Mouse (Mus musculus) stomach, postnatal 0 days (tissue): ENCODE data around the gene Mcoln1. TPM values are rescaled to one million over a fixed set of nuclear protein-coding genes. Genes with fewer than 3 reads are reported as not detected.

Experiments
- ATAC-seq: fragments of 200-750 bp; cut with Nextera tagmentation; 2 replicates; pipeline ENCODE4 v1.8.0; 2017; ENCODE audit not compliant: low FRiP score, low TSS enrichment
- DNase-seq: peaks from one replicate; pipeline ENCODE4 v3.0.0-alpha.2; 2016; ENCODE audit warnings: low spot score
- H3K27ac ChIP-seq: fragments of 300-500 bp; sonication (generic); replicated peaks from 2 replicates; pipeline ENCODE4 v1.5.1; 2014; ENCODE audit warnings: mild to moderate bottlenecking, control low read depth
- H3K27me3 ChIP-seq: fragments of 300-500 bp; sonication (generic); 2 replicates; pipeline ENCODE4 v1.6.1; 2014; ENCODE audit warnings: low read length; ENCODE audit not compliant: control insufficient read depth, insufficient read depth
- H3K36me3 ChIP-seq: fragments of 300-500 bp; sonication (generic); 2 replicates; pipeline ENCODE4 v1.6.1; 2014; ENCODE audit warnings: low read length, mixed read lengths; ENCODE audit not compliant: control insufficient read depth, insufficient read depth
- H3K4me1 ChIP-seq: fragments of 300-500 bp; sonication (generic); replicated peaks from 2 replicates; pipeline ENCODE4 v1.6.1; 2014; ENCODE audit warnings: antibody characterized with exemption; ENCODE audit not compliant: control insufficient read depth, insufficient read depth
- H3K4me2 ChIP-seq: fragments of 300-500 bp; sonication (generic); replicated peaks from 2 replicates; pipeline ENCODE4 v1.6.1; 2014; ENCODE audit warnings: low read depth, mild to moderate bottlenecking, control low read depth, moderate library complexity
- H3K4me3 ChIP-seq: fragments of 300-500 bp; sonication (generic); 2 replicates; pipeline ENCODE4 v1.5.1; 2014; ENCODE audit warnings: low read depth, low read length, control low read depth
- H3K9ac ChIP-seq: fragments of 300-500 bp; sonication (generic); 2 replicates; pipeline ENCODE4 v1.6.1; 2014; ENCODE audit warnings: mild to moderate bottlenecking, low read length, control low read depth, mixed read lengths
- H3K9me3 ChIP-seq: fragments of 300-500 bp; sonication (generic); 2 replicates; pipeline ENCODE4 v1.6.1; 2016; ENCODE audit warnings: low read length; ENCODE audit not compliant: control insufficient read depth
- CTCF ChIP-seq: IDR thresholded peaks from 2 replicates; pipeline ENCODE4 v1.5.1; 2016; ENCODE audit warnings: antibody characterized with exemption, low read depth, mild to moderate bottlenecking, moderate library complexity
- EP300 ChIP-seq: optimal IDR thresholded peaks from 2 replicates; pipeline ENCODE3; 2016; ENCODE audit warnings: antibody characterized with exemption
- WGBS: fragments of 180-500 bp; shearing (Covaris S2); extraction: QIAGEN DNeasy Blood & Tissue Kit; methylation state at CpG from one replicate; pipeline ENCODE4 v1.1.7; 2014; 5-methylcytosine and 5-hydroxymethylcytosine counted together
- polyA plus RNA-seq: library from polyadenylated mRNA; unstranded; fragments of >200 nt; fragmentation: Nextera tagmentation; extraction: Ambion mirVana; gene quantifications from 2 replicates; pipeline ENCODE4 v1.2.1, GENCODE M21; 2015

Mcoln1 gene
- polyA plus RNA-seq, 1 experiment from 2014 or later, result 24.7 TPM

DNA sequence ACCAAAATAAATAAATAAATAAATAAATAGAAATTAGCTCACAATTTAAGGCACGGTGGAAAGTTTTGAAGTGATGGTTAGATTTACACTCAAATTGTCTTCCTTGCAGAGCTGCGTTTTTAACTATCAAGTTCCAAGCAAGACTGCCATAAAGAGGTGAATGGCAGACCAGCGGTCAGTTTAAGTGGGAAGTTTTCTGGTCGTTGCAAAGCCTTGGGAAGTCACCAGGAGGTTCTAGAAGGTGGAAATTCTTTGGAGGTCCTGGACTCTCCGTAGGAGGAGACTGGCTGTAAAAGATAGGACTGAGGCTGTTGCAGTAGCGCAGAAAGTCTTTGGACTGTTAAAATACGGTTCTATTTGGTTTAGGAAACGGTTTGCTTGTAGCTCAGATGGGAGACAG is 506 bp upstream of the Mcoln1 start:
- Histone ChIP-seq H3K36me3 (peaks cover 15% of the 10 kb centered on the region), H3K4me2 (peak overlapping the region; percentile 87), H3K27me3 (no peaks in the 10 kb centered on the region), H3K9me3 (no peaks in the 10 kb centered on the region), H3K4me3 (peak overlapping the region; percentile 83), H3K27ac (peak overlapping the region; percentile 82), H3K9ac (peak overlapping the region; percentile 82), H3K4me1 (0 out of 2 replicates have a peak, but pooled peaks cover 6% of the 10 kb centered on the region)
- WGBS, result 3% methylated on average over 8 of the region's 8 CpGs
- DNase-seq (no peak), ATAC-seq (peak; percentile 25; the same call in 1 of the 2 replicates)
- TF ChIP-seq EP300 (no peak), CTCF (no peak)

GRCm38 (mm10) chr8:3502217-3502616 is 2.0 kb downstream of the Mcoln1 start:
- Histone ChIP-seq H3K9ac (no peak overlapping the region), H3K27ac (no peak overlapping the region), H3K36me3 (peaks cover 4% of the 10 kb centered on the region; the same call in 1 of the 2 replicates), H3K4me1 (0 out of 2 replicates have a peak, but pooled peaks cover 6% of the 10 kb centered on the region), H3K4me2 (no peak overlapping the region), H3K4me3 (no peak overlapping the region), H3K27me3 (no peaks in the 10 kb centered on the region), H3K9me3 (no peaks in the 10 kb centered on the region)
- no peak for DNase-seq
- no peak for TF ChIP-seq CTCF
- TF ChIP-seq EP300, result no peak
- WGBS, result 52% methylated on average over 4 of the region's 4 CpGs
- no peak for ATAC-seq

- Histone ChIP-seq H3K9me3 (no peaks in the 10 kb centered on the region), H3K36me3 (peaks cover 12% of the 10 kb centered on the region; the same call in 1 of the 2 replicates), H3K27ac (no peak overlapping the region), H3K4me3 (no peak overlapping the region), H3K27me3 (no peaks in the 10 kb centered on the region), H3K4me2 (no peak overlapping the region), H3K4me1 (no peaks in the 10 kb centered on the region), H3K9ac (no peak overlapping the region)
- DNase-seq (no peak), ATAC-seq (no peak)
- TF ChIP-seq EP300 (no peak), CTCF (no peak)
- WGBS, result 88% methylated on average over 6 of the region's 6 CpGs
These were observed 7.9 kb downstream of the Mcoln1 start for GRCm38 (mm10) chr8:3507979-3508754.

DNA sequence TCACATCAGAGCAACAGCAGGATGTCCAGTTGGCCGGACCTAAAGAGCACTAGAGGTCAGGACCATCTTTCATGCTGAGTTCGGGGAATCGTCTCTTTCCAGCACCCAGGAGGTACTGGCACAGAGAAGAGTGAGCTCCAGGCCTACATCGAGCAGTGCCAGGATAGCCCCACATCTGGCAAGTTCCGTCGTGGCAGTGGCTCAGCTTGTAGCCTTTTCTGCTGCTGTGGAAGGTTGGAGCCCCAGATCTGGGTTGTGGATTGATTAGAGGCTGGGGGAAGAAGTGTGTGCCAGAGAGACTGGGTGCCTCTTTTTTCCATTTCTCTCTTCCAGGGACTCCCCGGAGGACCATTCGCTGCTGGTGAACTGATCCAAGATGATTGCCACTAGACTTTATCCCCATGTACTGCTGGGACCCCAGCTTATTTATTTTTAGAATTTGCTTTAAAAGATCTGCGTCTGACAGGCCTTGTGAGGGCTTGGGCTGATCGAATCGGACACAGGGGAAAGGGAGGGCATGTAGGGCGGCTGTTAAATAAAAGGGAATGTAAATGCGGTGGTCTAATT is 14.5 kb downstream of the Mcoln1 start:
- Histone ChIP-seq H3K4me2 (peak overlapping the region; percentile 96), H3K9me3 (no peaks in the 10 kb centered on the region), H3K27ac (no peak overlapping the region), H3K4me3 (peak overlapping the region; percentile 59; the same call in 1 of the 2 replicates), H3K27me3 (no peaks in the 10 kb centered on the region), H3K36me3 (peaks cover 8% of the 10 kb centered on the region; the same call in 1 of the 2 replicates), H3K4me1 (0 out of 2 replicates have a peak, but pooled peaks cover 3% of the 10 kb centered on the region), H3K9ac (peak overlapping the region; percentile 43; the same call in 1 of the 2 replicates)
- TF ChIP-seq CTCF (no peak), EP300 (no peak)
- DNase-seq (no peak), ATAC-seq (no peak)
- WGBS, result 34% methylated on average over 13 of the region's 13 CpGs

DNA sequence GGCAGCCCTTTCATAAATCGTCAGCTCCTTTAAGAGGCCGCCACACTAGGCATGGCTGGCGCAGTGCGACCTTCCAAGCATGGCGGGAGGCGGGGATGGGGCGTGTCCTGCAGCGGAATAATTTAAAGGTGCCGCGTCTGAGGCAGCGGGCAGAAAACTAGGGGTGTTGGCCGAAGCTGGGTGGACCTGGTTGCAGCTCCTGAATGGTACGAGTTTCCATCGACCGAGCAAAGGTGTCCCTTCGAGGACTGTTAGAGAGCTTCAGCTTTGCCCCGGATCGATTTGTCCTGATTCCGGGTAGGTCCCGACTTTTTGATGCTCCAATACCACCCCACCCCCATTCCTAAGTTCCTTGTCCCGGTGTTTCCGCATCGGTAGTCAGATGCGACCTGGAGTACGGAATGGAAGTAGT is 15.0 kb downstream of the Mcoln1 start, which contains the start of gene Pnpla6:
TSS of gene Pnpla6 (plus strand) at position 125 of the 412 bp plus-strand sequence.
- ATAC-seq (peak; percentile 74), DNase-seq (peak; percentile 93)
- H3K27ac ChIP-seq, result peak within 1 kb of the TSS; percentile 76
- H3K4me2 ChIP-seq, result peak within 1 kb of the TSS; percentile 96
- under 1% methylated on average over 25 of the region's 25 CpGs for whole genome bisulfite sequencing
- peak within 1 kb of the TSS; percentile 59 for H3K4me3 ChIP-seq
- H3K27me3 ChIP-seq, result no peaks in the 10 kb centered on the region
- peaks cover 8% of the 10 kb centered on the region; the same call in 1 of the 2 replicates for H3K36me3 ChIP-seq
- H3K9ac ChIP-seq, result peak within 1 kb of the TSS; percentile 61
- H3K9me3 ChIP-seq, result no peaks in the 10 kb centered on the region
- H3K4me1 ChIP-seq, result 0 out of 2 replicates have a peak, but pooled peaks cover 3% of the 10 kb centered on the region
- no peak for TF ChIP-seq EP300
- TF ChIP-seq CTCF, result no peak; the same call in 1 of the 2 replicates
